Mouse (Mus musculus): ENCODE results near the gene Rpl29. TPM values are rescaled to one million over a fixed set of nuclear protein-coding genes. Genes with fewer than 3 reads are reported as not detected.

Gene Rpl29
- polyA plus RNA-seq, 1 experiment from 2014 or later = 1,315 TPM

GRCm38 (mm10) chr9:106476002-106476923 lies 47.0 kb downstream of the Rpl29 start:
- ATAC-seq (replicated peaks; ENCODE audit: low FRiP score, low TSS enrichment, low read depth) (peak; percentile 47; the same call in 1 of the 2 replicates), DNase-seq (ENCODE audit: low spot score) (no peak)
- H3K4me1 ChIP-seq (replicated peaks; ENCODE audit: control insufficient read depth, insufficient read depth, low read length) = peaks cover 25% of the 10 kb centered on the region
- no peak overlapping the region for H3K4me3 ChIP-seq (ENCODE audit: low read depth, low read length)
- WGBS = 27% methylated on average over 16 of the region's 16 CpGs
- H3K27ac ChIP-seq (ENCODE audit: low read depth) = no peak overlapping the region
- H3K4me2 ChIP-seq (ENCODE audit: low read length) = peak overlapping the region; percentile 33
- peaks cover 14% of the 10 kb centered on the region for H3K36me3 ChIP-seq (ENCODE audit: control insufficient read depth, insufficient read depth, low read length)
- H3K9ac ChIP-seq (ENCODE audit: low read length) = no peak overlapping the region
- no peaks in the 10 kb centered on the region for H3K27me3 ChIP-seq (replicated peaks; ENCODE audit: control insufficient read depth, insufficient read depth, low read length)
- H3K9me3 ChIP-seq (ENCODE audit: control insufficient read depth, low read length) = no peaks in the 10 kb centered on the region

DNA sequence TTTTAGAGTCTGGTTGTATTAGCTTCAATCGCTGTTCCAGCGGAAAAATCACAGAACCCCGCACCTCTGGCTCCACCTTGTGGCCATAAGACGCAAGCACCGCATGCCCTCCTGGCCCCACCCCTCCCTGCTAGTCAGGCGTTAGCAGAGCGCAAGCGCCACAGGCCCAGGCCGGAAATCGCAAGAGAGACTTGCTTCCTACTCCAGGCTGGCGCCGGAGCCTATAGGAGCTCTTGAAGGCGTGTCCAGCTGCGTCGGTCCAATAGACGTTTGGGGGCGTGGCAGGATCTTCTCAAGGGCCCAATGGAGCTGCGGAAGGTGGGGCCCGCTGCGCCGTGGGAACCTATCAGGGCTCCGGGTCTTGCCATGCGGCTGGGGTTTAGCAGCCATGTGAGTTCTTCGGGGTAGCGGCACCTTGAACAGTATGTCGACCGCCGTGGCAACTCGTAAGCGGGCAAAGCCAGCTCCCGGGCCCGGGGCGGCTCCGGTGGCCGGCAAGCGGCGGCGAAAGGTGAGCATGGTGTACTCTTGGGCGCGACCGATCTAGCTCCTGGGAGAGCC lies 47.8 kb downstream of the Rpl29 start, which contains the start of gene Parp3:
Gene Parp3, minus strand, starts transcription at position 26 of the 561 bp plus-strand sequence.
- DNase-seq (ENCODE audit: low spot score) (peak; percentile 97), ATAC-seq (replicated peaks; ENCODE audit: low FRiP score, low TSS enrichment, low read depth) (peak; percentile 98)
- H3K4me2 ChIP-seq (ENCODE audit: low read length) = peak within 1 kb of the TSS; percentile 96
- WGBS = under 1% methylated on average over 41 of the region's 41 CpGs
- H3K36me3 ChIP-seq (ENCODE audit: control insufficient read depth, insufficient read depth, low read length) = peaks cover 17% of the 10 kb centered on the region
- no peaks in the 10 kb centered on the region for H3K9me3 ChIP-seq (ENCODE audit: control insufficient read depth, low read length)
- peak within 1 kb of the TSS; percentile 85 for H3K4me3 ChIP-seq (ENCODE audit: low read depth, low read length)
- H3K27me3 ChIP-seq (replicated peaks; ENCODE audit: control insufficient read depth, insufficient read depth, low read length) = no peaks in the 10 kb centered on the region
- H3K27ac ChIP-seq (ENCODE audit: low read depth) = no peak within 1 kb of the TSS
- H3K9ac ChIP-seq (ENCODE audit: low read length) = peak within 1 kb of the TSS; percentile 69
- peaks cover 20% of the 10 kb centered on the region for H3K4me1 ChIP-seq (replicated peaks; ENCODE audit: control insufficient read depth, insufficient read depth, low read length)

DNA sequence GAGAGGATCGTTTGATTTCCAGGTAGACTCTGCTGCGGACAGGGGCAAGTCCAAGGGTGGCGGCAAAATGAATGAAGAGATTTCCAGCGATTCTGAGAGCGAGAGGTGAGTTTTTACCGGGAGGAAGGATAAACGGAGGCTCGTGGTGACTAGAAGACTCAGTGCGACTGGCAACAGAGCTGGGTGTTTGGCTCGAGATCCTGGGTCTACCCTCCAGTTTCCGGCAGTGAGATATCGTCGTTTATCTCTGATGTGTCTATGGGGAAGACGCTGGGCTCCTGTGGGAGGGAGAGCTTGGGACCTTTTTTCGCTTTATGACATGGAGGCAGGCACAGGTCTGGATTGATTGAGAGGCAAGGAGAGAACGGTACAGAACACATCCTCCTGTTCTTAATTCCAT lies 48.4 kb downstream of the Rpl29 start:
- H3K9ac ChIP-seq (ENCODE audit: low read length) = peak overlapping the region; percentile 69
- no peaks in the 10 kb centered on the region for H3K27me3 ChIP-seq (replicated peaks; ENCODE audit: control insufficient read depth, insufficient read depth, low read length)
- peaks cover 18% of the 10 kb centered on the region for H3K36me3 ChIP-seq (ENCODE audit: control insufficient read depth, insufficient read depth, low read length)
- H3K4me2 ChIP-seq (ENCODE audit: low read length) = peak overlapping the region; percentile 96
- 2% methylated on average over 16 of the region's 16 CpGs for WGBS
- peak overlapping the region; percentile 85 for H3K4me3 ChIP-seq (ENCODE audit: low read depth, low read length)
- ATAC-seq (replicated peaks; ENCODE audit: low FRiP score, low TSS enrichment, low read depth) = no peak
- H3K27ac ChIP-seq (ENCODE audit: low read depth) = no peak overlapping the region
- no peaks in the 10 kb centered on the region for H3K9me3 ChIP-seq (ENCODE audit: control insufficient read depth, low read length)
- no peak for DNase-seq (ENCODE audit: low spot score)
- peaks cover 15% of the 10 kb centered on the region for H3K4me1 ChIP-seq (replicated peaks; ENCODE audit: control insufficient read depth, insufficient read depth, low read length)

DNA sequence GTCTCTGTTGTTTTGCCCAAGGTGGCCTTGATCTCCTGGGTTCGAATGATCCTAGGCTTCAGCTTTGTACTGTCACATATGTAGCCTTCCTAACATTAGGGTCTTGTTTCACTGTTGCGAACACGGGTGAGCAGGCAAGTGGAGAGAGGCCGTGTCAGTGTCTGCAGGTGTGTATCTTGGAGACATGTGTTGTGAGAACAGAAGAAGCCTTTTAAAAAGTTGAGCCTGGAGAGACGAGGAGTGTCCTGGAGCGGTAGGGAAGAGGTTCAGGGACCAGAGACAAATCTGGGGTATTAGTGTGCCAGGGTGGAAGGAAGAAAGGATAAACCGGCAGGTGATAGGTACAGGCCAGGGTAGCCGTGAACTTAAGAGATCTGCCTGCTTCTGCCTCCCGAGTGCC lies 48.8 kb downstream of the Rpl29 start:
- WGBS = 81% methylated on average over 9 of the region's 9 CpGs
- Histone ChIP-seq H3K9me3 (ENCODE audit: control insufficient read depth, low read length) (no peaks in the 10 kb centered on the region), H3K27me3 (replicated peaks; ENCODE audit: control insufficient read depth, insufficient read depth, low read length) (no peaks in the 10 kb centered on the region), H3K4me3 (ENCODE audit: low read depth, low read length) (peak overlapping the region; percentile 85), H3K27ac (ENCODE audit: low read depth) (no peak overlapping the region), H3K4me2 (ENCODE audit: low read length) (peak overlapping the region; percentile 96), H3K4me1 (replicated peaks; ENCODE audit: control insufficient read depth, insufficient read depth, low read length) (peaks cover 15% of the 10 kb centered on the region), H3K9ac (ENCODE audit: low read length) (peak overlapping the region; percentile 69), H3K36me3 (ENCODE audit: control insufficient read depth, insufficient read depth, low read length) (peaks cover 22% of the 10 kb centered on the region)
- ATAC-seq (replicated peaks; ENCODE audit: low FRiP score, low TSS enrichment, low read depth) (no peak), DNase-seq (ENCODE audit: low spot score) (no peak)

- Histone ChIP-seq H3K36me3 (ENCODE audit: control insufficient read depth, insufficient read depth, low read length) (peaks cover 46% of the 10 kb centered on the region), H3K4me2 (ENCODE audit: low read length) (no peak overlapping the region), H3K4me3 (ENCODE audit: low read depth, low read length) (no peak overlapping the region), H3K9me3 (ENCODE audit: control insufficient read depth, low read length) (no peaks in the 10 kb centered on the region), H3K27ac (ENCODE audit: low read depth) (no peak overlapping the region), H3K9ac (ENCODE audit: low read length) (no peak overlapping the region), H3K27me3 (replicated peaks; ENCODE audit: control insufficient read depth, insufficient read depth, low read length) (no peaks in the 10 kb centered on the region), H3K4me1 (replicated peaks; ENCODE audit: control insufficient read depth, insufficient read depth, low read length) (peaks cover 15% of the 10 kb centered on the region)
- no peak for DNase-seq (ENCODE audit: low spot score)
- WGBS = 94% methylated on average over 7 of the region's 7 CpGs
- no peak for ATAC-seq (replicated peaks; ENCODE audit: low FRiP score, low TSS enrichment, low read depth)
Measured at GRCm38 (mm10) chr9:106480541-106480940, 51.3 kb downstream of the Rpl29 start.

DNA sequence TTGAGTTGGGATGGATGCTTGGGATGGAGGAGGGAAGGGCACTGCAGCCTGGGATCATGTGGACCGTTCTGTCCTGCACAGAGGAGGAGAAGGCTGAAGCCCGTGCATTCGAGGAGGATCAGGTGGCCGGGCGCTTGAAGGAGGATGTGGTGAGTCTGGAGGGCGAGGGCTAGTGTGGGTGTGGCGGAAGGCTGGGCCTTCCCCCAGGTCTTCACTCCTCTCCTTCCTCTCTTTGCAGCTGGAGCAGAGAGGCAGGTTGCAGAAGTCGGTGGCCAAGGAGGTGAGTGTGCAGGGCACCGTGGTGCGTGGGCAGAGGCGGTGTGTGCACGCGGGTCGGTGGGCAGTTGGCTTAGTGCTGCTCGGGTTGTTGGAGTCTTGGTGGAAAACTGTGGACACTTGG lies 51.8 kb downstream of the Rpl29 start:
- WGBS = 96% methylated on average over 15 of the region's 15 CpGs
- no peak overlapping the region for H3K9ac ChIP-seq (ENCODE audit: low read length)
- H3K27me3 ChIP-seq (replicated peaks; ENCODE audit: control insufficient read depth, insufficient read depth, low read length) = no peaks in the 10 kb centered on the region
- H3K36me3 ChIP-seq (ENCODE audit: control insufficient read depth, insufficient read depth, low read length) = peaks cover 52% of the 10 kb centered on the region
- no peaks in the 10 kb centered on the region for H3K9me3 ChIP-seq (ENCODE audit: control insufficient read depth, low read length)
- no peak overlapping the region for H3K27ac ChIP-seq (ENCODE audit: low read depth)
- H3K4me2 ChIP-seq (ENCODE audit: low read length) = no peak overlapping the region
- DNase-seq (ENCODE audit: low spot score) (no peak), ATAC-seq (replicated peaks; ENCODE audit: low FRiP score, low TSS enrichment, low read depth) (no peak)
- peaks cover 15% of the 10 kb centered on the region for H3K4me1 ChIP-seq (replicated peaks; ENCODE audit: control insufficient read depth, insufficient read depth, low read length)
- H3K4me3 ChIP-seq (ENCODE audit: low read depth, low read length) = no peak overlapping the region

Other genes with a start within 250 kb of the Rpl29 start
- gene Ppm1m, start 229.7 kb upstream of the Rpl29 start, polyA plus RNA-seq (2014; fragmentation: Nextera tagmentation; extraction: Ambion mirVana) = 31.2 and 33.6 TPM in 2 replicates
- 56.4 and 59.5 TPM in 2 replicates for gene Twf2, start 226.3 kb upstream of the Rpl29 start, polyA plus RNA-seq (2014; fragmentation: Nextera tagmentation; extraction: Ambion mirVana)
- 0.08 TPM in 1 of 2 replicates, not detected in the other for gene Tlr9, start 206.9 kb upstream of the Rpl29 start, polyA plus RNA-seq (2014; fragmentation: Nextera tagmentation; extraction: Ambion mirVana)
- gene Alas1, start 180.8 kb upstream of the Rpl29 start, polyA plus RNA-seq (2014; fragmentation: Nextera tagmentation; extraction: Ambion mirVana) = 102 and 109 TPM in 2 replicates
- gene Poc1a, start 148.4 kb upstream of the Rpl29 start, polyA plus RNA-seq (2014; fragmentation: Nextera tagmentation; extraction: Ambion mirVana) = 29.1 and 29.6 TPM in 2 replicates
- 16.5 and 19.8 TPM in 2 replicates for gene Dusp7, start 60.8 kb upstream of the Rpl29 start, polyA plus RNA-seq (2014; fragmentation: Nextera tagmentation; extraction: Ambion mirVana)
- 38.6 and 39.8 TPM in 2 replicates for gene Acy1, start 8.9 kb downstream of the Rpl29 start, polyA plus RNA-seq (2014; fragmentation: Nextera tagmentation; extraction: Ambion mirVana)
- 25.7 and 27.2 TPM in 2 replicates for gene Abhd14b, start 18.0 kb downstream of the Rpl29 start, polyA plus RNA-seq (2014; fragmentation: Nextera tagmentation; extraction: Ambion mirVana)
- gene Abhd14a, start 18.2 kb downstream of the Rpl29 start, polyA plus RNA-seq (2014; fragmentation: Nextera tagmentation; extraction: Ambion mirVana) = 55.9 and 58.2 TPM in 2 replicates
- 55.3 and 73.4 TPM in 2 replicates for gene Pcbp4, start 23.8 kb downstream of the Rpl29 start, polyA plus RNA-seq (2014; fragmentation: Nextera tagmentation; extraction: Ambion mirVana)
- 0.08 and 0.41 TPM in 2 replicates for gene Gpr62, start 36.5 kb downstream of the Rpl29 start, polyA plus RNA-seq (2014; fragmentation: Nextera tagmentation; extraction: Ambion mirVana)
- gene Rrp9, start 46.5 kb downstream of the Rpl29 start, polyA plus RNA-seq (2014; fragmentation: Nextera tagmentation; extraction: Ambion mirVana) = 51.7 and 52.4 TPM in 2 replicates
- 1.7 and 2.2 TPM in 2 replicates for gene Parp3, start 47.5 kb downstream of the Rpl29 start, polyA plus RNA-seq (2014; fragmentation: Nextera tagmentation; extraction: Ambion mirVana)
- not detected in 2 replicates for gene Iqcf1, start 70.5 kb downstream of the Rpl29 start, polyA plus RNA-seq (2014; fragmentation: Nextera tagmentation; extraction: Ambion mirVana)
- gene Iqcf5, start 85.1 kb downstream of the Rpl29 start, polyA plus RNA-seq (2014; fragmentation: Nextera tagmentation; extraction: Ambion mirVana) = not detected in 2 replicates
- gene Iqcf3, start 132.2 kb downstream of the Rpl29 start, polyA plus RNA-seq (2014; fragmentation: Nextera tagmentation; extraction: Ambion mirVana) = not detected in 2 replicates
- gene Iqcf4, start 141.5 kb downstream of the Rpl29 start, polyA plus RNA-seq (2014; fragmentation: Nextera tagmentation; extraction: Ambion mirVana) = not detected in 2 replicates
- not detected in 2 replicates for gene Iqcf6, start 197.1 kb downstream of the Rpl29 start, polyA plus RNA-seq (2014; fragmentation: Nextera tagmentation; extraction: Ambion mirVana)
- gene Grm2, start 226.6 kb downstream of the Rpl29 start, polyA plus RNA-seq (2014; fragmentation: Nextera tagmentation; extraction: Ambion mirVana) = not detected in 2 replicates